Mouse (Mus musculus) lung, adult 2 months (tissue): ENCODE results near the gene Pou4f1.

Experiments used
- CTCF ChIP-seq: fragments of 200-500 bp; IDR thresholded peaks from 2 replicates; pipeline ENCODE4 v1.5.1; 2011; ENCODE audit warnings: mild to moderate bottlenecking, low read length, control low read depth; ENCODE audit not compliant: insufficient read depth
- POLR2A ChIP-seq: fragments of 200-500 bp; IDR thresholded peaks from 2 replicates; pipeline ENCODE4 v1.6.1; 2011; ENCODE audit warnings: low read depth, mild to moderate bottlenecking, control low read depth, low read length, borderline replicate concordance; ENCODE audit errors: extremely low read depth

GRCm38 (mm10) chr14:104477616-104478015, 9.8 kb upstream of the Pou4f1 start:
- TF ChIP-seq POLR2A (no peak), CTCF (no peak)
